Mouse (Mus musculus) layer of hippocampus, adult 2 months (tissue): Measurements from ENCODE around the gene Tmem72. TPM values are rescaled to one million over a fixed set of nuclear protein-coding genes. Genes with fewer than 3 reads are reported as not detected.

ENCODE experiments used
- DNase-seq, 2 experiments: peaks; one replicate each; pipeline ENCODE4 v3.0.0; 2022; ENCODE audit warnings: low spot score in 2 of 2
- H3K27ac ChIP-seq: fragments of 200-600 bp; 2 replicates; pipeline ENCODE4 v1.8.1; 2022
- H3K4me3 ChIP-seq: fragments of 200-600 bp; 2 replicates; pipeline ENCODE4 v1.8.1; 2022; ENCODE audit warnings: mild to moderate bottlenecking
- CTCF ChIP-seq: fragments of 200-600 bp; conservative IDR thresholded peaks from 2 replicates; pipeline ENCODE4 v1.8.1; 2022; ENCODE audit warnings: antibody characterized with exemption, mild to moderate bottlenecking, moderate library complexity
- total RNA-seq, 2 experiments: library from RNA; stranded (reverse); gene quantifications; 2 replicates each; pipeline ENCODE4 v1.2.3; 2021

Gene Tmem72
- total RNA-seq, 2 experiments from 2014 or later = 0.59 to 0.82 TPM

- DNase-seq = no peak
- no peak for TF ChIP-seq CTCF
- H3K4me3 ChIP-seq = no peak overlapping the region
- no peak overlapping the region for H3K27ac ChIP-seq
Observed at GRCm38 (mm10) chr6:116713966-116714365, 2.7 kb downstream of the Tmem72 start.

- Histone ChIP-seq H3K4me3 (no peak overlapping the region), H3K27ac (no peak overlapping the region)
- TF ChIP-seq CTCF = no peak
- DNase-seq = no peak
Observed at GRCm38 (mm10) chr6:116712503-116712902, 4.2 kb downstream of the Tmem72 start.

- Histone ChIP-seq H3K4me3 (no peak overlapping the region), H3K27ac (no peak overlapping the region)
- TF ChIP-seq CTCF = peak; percentile 21; the same call in 1 of the 2 replicates
- DNase-seq = no peak
Observed at GRCm38 (mm10) chr6:116712062-116712461, 4.7 kb downstream of the Tmem72 start.

GRCm38 (mm10) chr6:116704320-116704719 lies 12.4 kb downstream of the Tmem72 start:
- no peak for TF ChIP-seq CTCF
- Histone ChIP-seq H3K27ac (no peak overlapping the region), H3K4me3 (no peak overlapping the region)
- DNase-seq = no peak

- no peak for TF ChIP-seq CTCF
- no peak overlapping the region for H3K27ac ChIP-seq
- H3K4me3 ChIP-seq = no peak overlapping the region
- DNase-seq = no peak
Observed at GRCm38 (mm10) chr6:116700821-116701220, 15.9 kb downstream of the Tmem72 start.

GRCm38 (mm10) chr6:116697896-116698425 lies 18.8 kb downstream of the Tmem72 start:
- TF ChIP-seq CTCF = no peak

GRCm38 (mm10) chr6:116697413-116697812 lies 19.3 kb downstream of the Tmem72 start:
- H3K4me3 ChIP-seq = no peak overlapping the region
- no peak for DNase-seq
- no peak overlapping the region for H3K27ac ChIP-seq
- peak; percentile 66 for TF ChIP-seq CTCF

More at GRCm38 (mm10) chr6:116697896-116698425, 18.8 kb downstream of the Tmem72 start:
- DNase-seq = no peak
- Histone ChIP-seq H3K27ac (no peak overlapping the region), H3K4me3 (no peak overlapping the region)

GRCm38 (mm10) chr6:116694346-116694745 lies 22.4 kb downstream of the Tmem72 start:
- Histone ChIP-seq H3K4me3 (no peak overlapping the region), H3K27ac (no peak overlapping the region; the same call in 1 of the 2 replicates)
- no peak for TF ChIP-seq CTCF
- no peak for DNase-seq

- Histone ChIP-seq H3K27ac (no peak overlapping the region), H3K4me3 (no peak overlapping the region)
- no peak for TF ChIP-seq CTCF
- DNase-seq = no peak
Observed at GRCm38 (mm10) chr6:116693639-116694038, 23.1 kb downstream of the Tmem72 start.

GRCm38 (mm10) chr6:116682317-116682716 lies 34.4 kb downstream of the Tmem72 start:
- no peak overlapping the region for H3K27ac ChIP-seq
- no peak for TF ChIP-seq CTCF
- no peak overlapping the region for H3K4me3 ChIP-seq
- no peak for DNase-seq

GRCm38 (mm10) chr6:116679563-116680288 lies 37.0 kb downstream of the Tmem72 start:
- H3K27ac ChIP-seq = no peak overlapping the region

GRCm38 (mm10) chr6:116677321-116677720 lies 39.4 kb downstream of the Tmem72 start:
- no peak for TF ChIP-seq CTCF
- no peak for DNase-seq
- Histone ChIP-seq H3K4me3 (no peak overlapping the region), H3K27ac (no peak overlapping the region)

More at GRCm38 (mm10) chr6:116679563-116680288, 37.0 kb downstream of the Tmem72 start:
- peak in 1 of 2 experiments; percentile 5 for DNase-seq
- TF ChIP-seq CTCF = no peak
- no peak overlapping the region for H3K4me3 ChIP-seq

GRCm38 (mm10) chr6:116676355-116676913 lies 40.3 kb downstream of the Tmem72 start:
- Histone ChIP-seq H3K4me3 (no peak overlapping the region), H3K27ac (no peak overlapping the region)
- no peak for TF ChIP-seq CTCF
- no peak for DNase-seq
